Mouse (Mus musculus) cerebellum, adult 2 months (tissue): ENCODE measurements around the gene Bicd2. TPM values are rescaled to one million over a fixed set of nuclear protein-coding genes. Genes with fewer than 3 reads are reported as not detected.

ENCODE experiments used
- DNase-seq, 2 experiments: peaks; one replicate each; pipeline ENCODE4 v3.0.0; 2021
- H3K27ac ChIP-seq: fragments of 200-500 bp; 2 replicates; pipeline ENCODE4 v1.5.1; 2012; ENCODE audit warnings: low read length, control low read depth, inconsistent platforms; ENCODE audit not compliant: insufficient read depth
- H3K27me3 ChIP-seq: fragments of 200-500 bp; 2 replicates; pipeline ENCODE4 v1.6.1; 2012; ENCODE audit warnings: inconsistent platforms, mild to moderate bottlenecking, low read length, moderate library complexity; ENCODE audit not compliant: control insufficient read depth, insufficient read depth
- H3K4me1 ChIP-seq: fragments of 200-500 bp; 2 replicates; pipeline ENCODE4 v1.6.1; 2011; ENCODE audit warnings: low read length; ENCODE audit not compliant: control insufficient read depth, insufficient read depth
- H3K4me3 ChIP-seq: fragments of 200-500 bp; replicated peaks from 2 replicates; pipeline ENCODE3; 2011; ENCODE audit warnings: mild to moderate bottlenecking, low read depth, low read length, control low read depth; ENCODE audit not compliant: insufficient read depth
- CTCF ChIP-seq: fragments of 200-500 bp; IDR thresholded peaks from 2 replicates; pipeline ENCODE4 v1.5.1; 2011; ENCODE audit warnings: low read depth, mild to moderate bottlenecking, control low read depth, low read length, moderate library complexity, borderline replicate concordance; ENCODE audit not compliant: insufficient read depth
- POLR2A ChIP-seq: fragments of 200-500 bp; IDR thresholded peaks from 2 replicates; pipeline ENCODE4 v1.6.1; 2011; ENCODE audit warnings: low read length, control low read depth, borderline replicate concordance; ENCODE audit not compliant: insufficient read depth
- WGBS: fragments of 180-500 bp; shearing (Covaris S2); methylation state at CpG from one replicate; pipeline ENCODE4 v1.1.7; 2018; 5-methylcytosine and 5-hydroxymethylcytosine counted together
- polyA plus RNA-seq: library from polyadenylated mRNA; depleted of rRNA; stranded (reverse); fragments of >200 nt; gene quantifications from 2 replicates; pipeline ENCODE4 v1.2.3, GENCODE M21; 2012

The Bicd2 gene
- polyA plus RNA-seq, 1 experiment = 50.7 TPM

GRCm38 (mm10) chr13:49345476-49345875 lies 4.1 kb downstream of the Bicd2 start:
- no peaks in the 10 kb centered on the region for H3K27me3 ChIP-seq
- H3K27ac ChIP-seq = peak overlapping the region; percentile 42
- peaks cover 18% of the 10 kb centered on the region for H3K4me1 ChIP-seq
- H3K4me3 ChIP-seq = no peak overlapping the region
- WGBS = 7% methylated on average over 2 of the region's 2 CpGs
- peak; percentile 45 to 61 for DNase-seq
- TF ChIP-seq POLR2A = no peak
- TF ChIP-seq CTCF = no peak

GRCm38 (mm10) chr13:49348522-49348921 lies 7.1 kb downstream of the Bicd2 start:
- H3K4me1 ChIP-seq = peaks cover 31% of the 10 kb centered on the region
- no peaks in the 10 kb centered on the region for H3K27me3 ChIP-seq
- no peak overlapping the region for H3K27ac ChIP-seq
- no peak for TF ChIP-seq CTCF
- no peak for TF ChIP-seq POLR2A
- no peak for DNase-seq
- WGBS = 76% methylated on average over 2 of the region's 2 CpGs
- no peak overlapping the region for H3K4me3 ChIP-seq

GRCm38 (mm10) chr13:49349335-49349734 lies 8.0 kb downstream of the Bicd2 start:
- Histone ChIP-seq H3K4me1 (peaks cover 37% of the 10 kb centered on the region), H3K27me3 (no peaks in the 10 kb centered on the region), H3K4me3 (no peak overlapping the region), H3K27ac (no peak overlapping the region)
- WGBS = 67% methylated on average over 4 of the region's 4 CpGs
- no peak for DNase-seq
- TF ChIP-seq POLR2A (no peak), CTCF (no peak)

- DNase-seq = no peak
- Histone ChIP-seq H3K4me3 (no peak overlapping the region), H3K27ac (no peak overlapping the region), H3K27me3 (no peaks in the 10 kb centered on the region), H3K4me1 (peaks cover 35% of the 10 kb centered on the region)
- TF ChIP-seq POLR2A = no peak
- TF ChIP-seq CTCF = no peak
- WGBS = 72% methylated on average over 6 of the region's 6 CpGs
Measured at GRCm38 (mm10) chr13:49349836-49350505, 8.6 kb downstream of the Bicd2 start.

GRCm38 (mm10) chr13:49352581-49353159 lies 11.3 kb downstream of the Bicd2 start:
- 25% methylated on average over 3 of the region's 3 CpGs for WGBS
- TF ChIP-seq CTCF = no peak
- Histone ChIP-seq H3K27ac (peak overlapping the region; percentile 38), H3K4me1 (peaks cover 29% of the 10 kb centered on the region), H3K4me3 (no peak overlapping the region), H3K27me3 (no peaks in the 10 kb centered on the region)
- no peak for DNase-seq

- no peak overlapping the region for H3K27ac ChIP-seq
- TF ChIP-seq CTCF = no peak
- TF ChIP-seq POLR2A = no peak
- no peak overlapping the region for H3K4me3 ChIP-seq
- no peak for DNase-seq
- peaks cover 29% of the 10 kb centered on the region for H3K4me1 ChIP-seq
- no peaks in the 10 kb centered on the region for H3K27me3 ChIP-seq
Measured at GRCm38 (mm10) chr13:49353422-49353821, 12.0 kb downstream of the Bicd2 start.

GRCm38 (mm10) chr13:49353991-49354507 lies 12.7 kb downstream of the Bicd2 start:
- peak; percentile 45 to 58 for DNase-seq
- H3K27me3 ChIP-seq = no peaks in the 10 kb centered on the region
- WGBS = 24% methylated on average over 5 of the region's 5 CpGs
- H3K4me1 ChIP-seq = peaks cover 26% of the 10 kb centered on the region
- TF ChIP-seq CTCF (no peak), POLR2A (no peak)
- H3K4me3 ChIP-seq = no peak overlapping the region
- H3K27ac ChIP-seq = no peak overlapping the region

GRCm38 (mm10) chr13:49355461-49356061 lies 14.2 kb downstream of the Bicd2 start:
- Histone ChIP-seq H3K4me3 (no peak overlapping the region), H3K27ac (no peak overlapping the region), H3K27me3 (no peaks in the 10 kb centered on the region), H3K4me1 (peaks cover 22% of the 10 kb centered on the region)
- WGBS = 82% methylated on average over 11 of the region's 11 CpGs
- no peak for TF ChIP-seq POLR2A
- DNase-seq = no peak
